ENCODE assay signal across 11 mouse cellular contexts in genomic region chr3:28415986-28416385, GRCm38 (mm10).
DNase-seq lines count a peak whose midpoint lies in the region; ATAC-seq and TF ChIP-seq lines count a peak whose summit lies in the region.
"Had no signal": no experiment of that assay in that cellular context is flagged by ENCODE, and none has a peak within 500 bp of the region (broad histone marks: within the 10 kb centered on the region; RNA-seq: fewer than 3 reads in every experiment).

No protein-coding gene starts in this region.

- DNase-seq in lung, postnatal 0 days (ENCODE audit: low spot score): peak; percentile 12
- no peak for DNase-seq in lung, adult 2 months
- peak; percentile 18 for DNase-seq in forelimb bud, embryonic 11.5 days (ENCODE audit: low read depth, low spot score)
- no peak for DNase-seq in midbrain, embryonic 11.5 days (ENCODE audit: low spot score, missing footprints)
- DNase-seq in testis, postnatal 10 days (ENCODE audit: low spot score): peak; percentile 46
- no peak for DNase-seq in adrenal gland, postnatal 4 days (ENCODE audit: low spot score in 2 of 2)
- DNase-seq in layer of hippocampus, adult 9-11 months: no peak
- DNase-seq: adrenal gland, postnatal 36 days; cerebellum, adult 9-10 months; heart, adult 2 months had no signal

- no peak for ATAC-seq in lung, postnatal 0 days
- peak; percentile 85 for ATAC-seq in midbrain, embryonic 11.5 days (ENCODE audit: low FRiP score)
- no peak for ATAC-seq in activated CD4-positive, CD25-positive, alpha-beta regulatory T cell, adult 4 months

- no peak for TF ChIP-seq POLR2A in lung, adult 2 months (IDR thresholded peaks at IDR 0.05; ENCODE audit: borderline replicate concordance, extremely low read depth, low read depth, low read length)

- H3K4me1 ChIP-seq in lung, postnatal 0 days (ENCODE audit: insufficient read depth, low read depth, low read length): no peaks in the 10 kb centered on the region
- H3K4me1 ChIP-seq in lung, adult 2 months (ENCODE audit: control insufficient read depth, insufficient read depth, low read length): peaks cover 4% of the 10 kb centered on the region
- peaks cover 10% of the 10 kb centered on the region; the same call in 1 of the 2 replicates for H3K4me1 ChIP-seq in midbrain, embryonic 11.5 days (ENCODE audit: control insufficient read depth, insufficient read depth, low read length)

- no peaks in the 10 kb centered on the region for H3K36me3 ChIP-seq in lung, postnatal 0 days (ENCODE audit: insufficient read depth, low read length)
- no peaks in the 10 kb centered on the region for H3K36me3 ChIP-seq in midbrain, embryonic 11.5 days (ENCODE audit: control insufficient read depth, insufficient read depth, low read length)

- no peak overlapping the region for H3K27ac ChIP-seq in lung, postnatal 0 days (ENCODE audit: low read length)
- no peak overlapping the region for H3K27ac ChIP-seq in midbrain, embryonic 11.5 days (ENCODE audit: low read depth, low read length)
- H3K27ac ChIP-seq: heart, adult 2 months had no signal

- H3K9ac ChIP-seq in lung, postnatal 0 days (replicated peaks; ENCODE audit: low read depth): no peak overlapping the region
- H3K9ac ChIP-seq in midbrain, embryonic 11.5 days (ENCODE audit: low read length): no peak overlapping the region

- no peaks in the 10 kb centered on the region for H3K9me3 ChIP-seq in lung, postnatal 0 days (ENCODE audit: low read length)
- H3K9me3 ChIP-seq in midbrain, embryonic 11.5 days (ENCODE audit: control insufficient read depth, low read length): no peaks in the 10 kb centered on the region

- H3K27me3 ChIP-seq in lung, postnatal 0 days (replicated peaks; ENCODE audit: insufficient read depth, low read length): no peaks in the 10 kb centered on the region
- H3K27me3 ChIP-seq in midbrain, embryonic 11.5 days (ENCODE audit: control insufficient read depth, insufficient read depth, low read length): no peaks in the 10 kb centered on the region

- 52% methylated on average over 2 of the region's 2 CpGs for WGBS in lung, postnatal 0 days
- 70% methylated on average over 2 of the region's 2 CpGs for WGBS in lung, adult 2 months
- 24% methylated on average over 2 of the region's 2 CpGs for WGBS in midbrain, embryonic 11.5 days

- no peak for TF ChIP-seq CTCF in lung, postnatal 0 days (IDR thresholded peaks at IDR 0.05)
- TF ChIP-seq CTCF in lung, adult 2 months (IDR thresholded peaks at IDR 0.05; ENCODE audit: insufficient read depth, low read length): no peak

- H3K4me2 ChIP-seq in lung, postnatal 0 days (replicated peaks; ENCODE audit: low read depth, low read length): no peak overlapping the region
- no peak overlapping the region for H3K4me2 ChIP-seq in midbrain, embryonic 11.5 days

- TF ChIP-seq EP300 in lung, postnatal 0 days (IDR thresholded peaks at IDR 0.05): no peak

- no peak overlapping the region for H3K4me3 ChIP-seq in lung, postnatal 0 days (ENCODE audit: low read depth, low read length)
- no peak overlapping the region for H3K4me3 ChIP-seq in lung, adult 2 months (replicated peaks; ENCODE audit: extremely low read depth, low read depth, low read length)
- no peak overlapping the region for H3K4me3 ChIP-seq in midbrain, embryonic 11.5 days (ENCODE audit: low read depth, low read length)
- H3K4me3 ChIP-seq: heart, adult 2 months had no signal

Comparison
In these comparisons a context has a peak if more than half of its experiments do, and no peak if none do; other contexts are left out.
1. DNase-seq: peak in lung, postnatal 0 days (single experiment), forelimb bud, embryonic 11.5 days (single experiment) and testis, postnatal 10 days (single experiment); none in lung, adult 2 months (single experiment), midbrain, embryonic 11.5 days (single experiment), adrenal gland, postnatal 4 days (0 of 2) and layer of hippocampus, adult 9-11 months (single experiment).